Mouse (Mus musculus): ENCODE measurements around the gene Trim12a.

DNA sequence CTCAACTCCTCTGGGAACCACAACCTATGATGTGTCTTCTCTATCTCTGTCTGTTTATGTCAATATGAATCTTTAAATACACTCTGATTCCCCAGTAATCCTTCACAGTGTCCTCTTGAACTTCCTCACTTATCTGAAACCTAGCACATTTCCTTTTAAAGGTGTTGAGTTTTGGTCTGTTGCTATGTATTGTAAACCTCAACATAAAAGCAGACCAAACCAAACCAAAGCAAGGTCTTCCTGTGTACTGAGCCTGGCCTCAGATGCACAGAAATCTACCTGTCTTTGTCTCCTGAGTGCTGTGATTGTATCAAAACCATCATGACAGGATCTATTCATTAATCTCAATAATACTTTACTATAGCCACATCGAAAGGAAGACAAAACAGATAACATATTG is 24.6 kb downstream of the Trim12a start:
- TF ChIP-seq EP300 (IDR thresholded peaks at IDR 0.05; ENCODE audit: low read depth) = no peak
- TF ChIP-seq CTCF (IDR thresholded peaks at IDR 0.05; ENCODE audit: low read depth) = no peak

Measured in liver, embryonic 14.5 days (tissue).